Mouse (Mus musculus) kidney, embryonic 16.5 days (tissue): ENCODE measurements at regions not wholly inside any gene's neighbourhood (a gene's known extent, or its start where the extent isn't known, plus 50 kb on each side); places are given as distances from the start of the nearest gene placed in this dataset.

ENCODE experiments used
- ATAC-seq: fragments of 200-750 bp; cut with Nextera tagmentation; 2 replicates; pipeline ENCODE4 v1.8.0; 2017; ENCODE audit warnings: moderate TSS enrichment; ENCODE audit not compliant: low FRiP score, low TSS enrichment
- H3K27ac ChIP-seq: fragments of 300-500 bp; sonication (generic); 2 replicates; pipeline ENCODE4 v1.5.1; 2014; ENCODE audit warnings: low read length
- H3K27me3 ChIP-seq: fragments of 300-500 bp; sonication (generic); 2 replicates; pipeline ENCODE4 v1.6.1; 2014; ENCODE audit warnings: low read length, control low read depth, mixed read lengths; ENCODE audit not compliant: insufficient read depth
- H3K36me3 ChIP-seq: fragments of 300-500 bp; sonication (generic); 2 replicates; pipeline ENCODE4 v1.6.1; 2014; ENCODE audit warnings: low read length, control low read depth, mixed read lengths; ENCODE audit not compliant: insufficient read depth
- H3K4me1 ChIP-seq: fragments of 300-500 bp; sonication (generic); 2 replicates; pipeline ENCODE4 v1.6.1; 2014; ENCODE audit warnings: low read length, control low read depth, mixed read lengths; ENCODE audit not compliant: insufficient read depth
- H3K4me2 ChIP-seq: fragments of 300-500 bp; sonication (generic); replicated peaks from 2 replicates; pipeline ENCODE4 v1.6.1; 2014; ENCODE audit warnings: low read depth, low read length
- H3K4me3 ChIP-seq: fragments of 300-500 bp; sonication (generic); 2 replicates; pipeline ENCODE4 v1.5.1; 2014; ENCODE audit warnings: mild to moderate bottlenecking, low read length
- H3K9ac ChIP-seq: fragments of 300-500 bp; sonication (generic); replicated peaks from 2 replicates; pipeline ENCODE4 v1.6.1; 2014; ENCODE audit warnings: low read length
- H3K9me3 ChIP-seq: fragments of 300-500 bp; sonication (generic); 2 replicates; pipeline ENCODE4 v1.6.1; 2016; ENCODE audit warnings: low read length, control low read depth
- WGBS: fragments of 180-500 bp; shearing (Covaris S2); extraction: QIAGEN DNeasy Blood & Tissue Kit; methylation state at CpG from one replicate; pipeline ENCODE4 v1.1.7; 2014; 5-methylcytosine and 5-hydroxymethylcytosine counted together

DNA sequence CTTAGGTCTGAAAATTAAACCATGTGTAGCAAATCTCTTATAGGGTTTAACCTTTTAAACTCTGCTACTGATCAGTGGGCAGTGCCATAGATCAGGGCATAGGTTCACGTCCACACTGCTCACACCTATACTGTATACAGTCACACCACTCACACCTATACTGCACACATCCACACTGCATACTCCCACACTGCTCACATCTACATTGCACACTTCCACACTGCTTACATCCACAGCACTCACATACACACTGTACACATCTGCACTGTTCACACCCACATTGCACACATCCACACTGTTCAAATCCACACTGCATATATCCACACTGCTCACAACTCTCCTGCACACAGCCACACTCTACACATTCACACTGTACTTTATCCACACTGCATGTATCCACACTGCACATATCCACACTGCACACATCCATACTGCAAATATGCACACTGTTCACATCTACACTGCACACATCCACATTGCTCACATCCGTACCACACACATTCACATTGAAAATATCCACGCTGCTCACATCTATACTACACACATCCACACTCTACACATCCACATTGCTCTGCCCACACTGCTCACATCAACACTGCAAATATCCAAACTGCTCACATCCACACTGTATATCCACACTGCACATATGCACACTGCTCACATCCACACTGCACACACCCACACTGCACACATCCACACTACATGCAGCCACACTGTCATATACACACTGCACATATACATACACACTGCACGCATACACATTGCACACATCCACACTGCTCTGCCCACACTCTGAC lies 209.7 kb upstream of the Arpp21 start:
- Histone ChIP-seq H3K4me1 (no peaks in the 10 kb centered on the region), H3K9me3 (no peaks in the 10 kb centered on the region), H3K4me2 (no peak overlapping the region), H3K36me3 (no peaks in the 10 kb centered on the region), H3K4me3 (no peak overlapping the region), H3K9ac (no peak overlapping the region), H3K27me3 (no peaks in the 10 kb centered on the region), H3K27ac (no peak overlapping the region)
- peak; percentile 35; the same call in 1 of the 2 replicates for ATAC-seq
- 88% methylated on average over 4 of the region's 4 CpGs for WGBS

DNA sequence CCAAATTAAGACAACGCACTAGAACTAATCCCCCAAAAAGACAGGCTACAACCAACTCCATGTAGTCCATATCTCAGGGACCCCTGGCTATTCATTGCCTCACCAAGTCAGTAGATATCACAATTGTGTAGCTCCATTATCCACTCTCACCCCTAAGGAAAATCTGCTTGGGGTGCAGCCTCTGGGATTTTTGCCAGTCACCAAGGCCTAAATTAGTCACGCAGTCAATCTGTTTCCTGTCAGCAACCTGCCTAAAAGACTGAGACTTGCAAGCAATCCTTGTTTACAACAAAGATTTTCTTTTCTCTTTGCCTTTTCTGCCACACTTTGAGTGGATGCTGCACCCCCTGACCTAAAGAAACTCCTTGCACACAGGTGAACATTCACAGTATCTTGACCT lies 208.5 kb upstream of the Arpp21 start:
- H3K9ac ChIP-seq: no peak overlapping the region
- H3K27ac ChIP-seq: no peak overlapping the region
- no peak overlapping the region for H3K4me2 ChIP-seq
- no peaks in the 10 kb centered on the region for H3K4me1 ChIP-seq
- no peak overlapping the region for H3K4me3 ChIP-seq
- no peaks in the 10 kb centered on the region for H3K36me3 ChIP-seq
- H3K27me3 ChIP-seq: no peaks in the 10 kb centered on the region
- ATAC-seq: no peak
- WGBS: 76% methylated on average over 2 of the region's 2 CpGs
- H3K9me3 ChIP-seq: no peaks in the 10 kb centered on the region

DNA sequence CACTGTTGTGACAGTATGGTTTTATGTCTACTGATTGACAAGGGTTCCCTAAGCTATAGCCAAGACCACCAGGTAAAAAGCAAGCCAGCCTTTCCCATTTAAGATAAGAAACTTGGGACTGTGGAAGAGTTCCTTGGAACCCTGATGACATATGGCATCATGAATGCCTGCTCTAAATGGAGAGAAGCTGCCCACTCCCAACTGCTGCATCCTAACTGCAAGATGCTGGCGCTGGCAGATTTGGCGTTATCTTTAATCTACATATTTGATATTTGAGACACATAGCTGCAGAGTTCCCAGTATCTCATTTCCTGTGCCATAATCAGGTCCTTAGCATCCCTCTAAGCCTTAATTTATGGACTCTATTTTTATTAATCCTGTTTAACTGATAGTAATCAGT lies 200.4 kb upstream of the Arpp21 start:
- H3K27me3 ChIP-seq: no peaks in the 10 kb centered on the region
- H3K9me3 ChIP-seq: no peaks in the 10 kb centered on the region
- WGBS: 76% methylated on average over 2 of the region's 2 CpGs
- H3K27ac ChIP-seq: no peak overlapping the region
- H3K36me3 ChIP-seq: no peaks in the 10 kb centered on the region
- no peak overlapping the region for H3K4me2 ChIP-seq
- H3K4me3 ChIP-seq: no peak overlapping the region
- H3K4me1 ChIP-seq: no peaks in the 10 kb centered on the region
- no peak for ATAC-seq
- no peak overlapping the region for H3K9ac ChIP-seq

GRCm38 (mm10) chr9:112431920-112432437 lies 196.2 kb upstream of the Arpp21 start:
- WGBS: 79% methylated on average over 4 of the region's 4 CpGs
- ATAC-seq: no peak
- no peak overlapping the region for H3K27ac ChIP-seq
- H3K4me3 ChIP-seq: no peak overlapping the region
- H3K9me3 ChIP-seq: no peaks in the 10 kb centered on the region
- no peak overlapping the region for H3K9ac ChIP-seq
- H3K4me1 ChIP-seq: no peaks in the 10 kb centered on the region
- H3K4me2 ChIP-seq: no peak overlapping the region
- no peaks in the 10 kb centered on the region for H3K36me3 ChIP-seq
- H3K27me3 ChIP-seq: no peaks in the 10 kb centered on the region

DNA sequence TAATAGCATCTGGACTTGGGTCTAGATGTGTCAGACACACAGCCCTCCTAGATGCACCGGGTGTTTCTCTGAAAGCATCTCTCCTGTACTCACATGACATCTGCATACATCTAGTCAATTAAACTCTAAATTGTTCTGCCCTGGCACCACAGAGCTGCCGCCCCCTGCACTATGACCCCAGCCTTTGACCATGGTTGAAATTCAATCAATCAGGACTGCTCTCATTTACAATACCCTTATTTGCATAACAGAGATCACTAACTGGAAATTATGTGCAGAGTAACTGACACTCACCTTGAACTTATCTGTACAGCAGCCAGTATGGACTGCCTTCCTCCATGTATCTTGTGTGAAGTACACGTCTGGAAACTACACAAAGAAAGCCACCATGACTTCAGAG lies 193.5 kb upstream of the Arpp21 start:
- H3K4me2 ChIP-seq: no peak overlapping the region
- H3K36me3 ChIP-seq: no peaks in the 10 kb centered on the region
- no peak for ATAC-seq
- H3K4me3 ChIP-seq: no peak overlapping the region
- no peak overlapping the region for H3K27ac ChIP-seq
- WGBS: 52% methylated on average over 3 of the region's 3 CpGs
- no peaks in the 10 kb centered on the region for H3K9me3 ChIP-seq
- no peaks in the 10 kb centered on the region for H3K27me3 ChIP-seq
- H3K4me1 ChIP-seq: no peaks in the 10 kb centered on the region
- no peak overlapping the region for H3K9ac ChIP-seq

DNA sequence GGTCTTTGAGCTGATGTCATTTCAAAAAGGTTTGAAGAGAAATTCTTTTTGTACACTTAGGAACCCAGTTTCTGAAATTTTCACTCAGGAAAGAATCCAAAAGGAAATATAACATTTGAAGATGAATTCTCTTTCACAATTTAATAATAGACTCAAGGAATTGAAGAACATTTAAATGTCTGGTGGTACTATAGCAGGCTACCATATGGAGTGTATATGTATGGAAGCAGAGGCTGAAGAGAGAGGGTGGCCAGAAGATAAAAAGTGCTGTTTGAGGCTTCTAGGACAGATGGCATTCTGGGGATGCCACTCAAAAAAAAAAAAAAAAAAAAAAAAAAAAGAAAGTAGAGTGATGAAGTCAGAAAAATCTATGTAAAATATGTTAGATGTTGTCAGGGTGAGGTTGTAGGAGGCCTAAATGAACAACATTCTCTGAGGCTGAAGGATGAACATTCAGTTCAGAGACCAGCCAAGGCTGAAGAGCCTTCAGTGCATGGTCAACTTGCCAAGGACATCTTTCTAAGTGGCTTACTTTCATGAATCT lies 170.1 kb upstream of the Arpp21 start:
- H3K9me3 ChIP-seq: no peaks in the 10 kb centered on the region
- no peaks in the 10 kb centered on the region for H3K36me3 ChIP-seq
- no peak overlapping the region for H3K4me3 ChIP-seq
- H3K4me1 ChIP-seq: no peaks in the 10 kb centered on the region
- ATAC-seq: no peak
- no peak overlapping the region for H3K9ac ChIP-seq
- no peaks in the 10 kb centered on the region for H3K27me3 ChIP-seq
- no peak overlapping the region for H3K4me2 ChIP-seq
- H3K27ac ChIP-seq: no peak overlapping the region

GRCm38 (mm10) chr9:112370746-112371145 lies 135.0 kb upstream of the Arpp21 start:
- no peak for ATAC-seq
- Histone ChIP-seq H3K4me2 (no peak overlapping the region), H3K9ac (no peak overlapping the region), H3K4me1 (no peaks in the 10 kb centered on the region), H3K9me3 (no peaks in the 10 kb centered on the region), H3K27ac (no peak overlapping the region), H3K36me3 (no peaks in the 10 kb centered on the region), H3K27me3 (no peaks in the 10 kb centered on the region), H3K4me3 (no peak overlapping the region)
- WGBS: 77% methylated on average over 1 of the region's 1 CpGs

GRCm38 (mm10) chr9:112367291-112367690 lies 131.6 kb upstream of the Arpp21 start:
- H3K27me3 ChIP-seq: no peaks in the 10 kb centered on the region
- no peak overlapping the region for H3K9ac ChIP-seq
- no peak overlapping the region for H3K27ac ChIP-seq
- ATAC-seq: no peak
- H3K4me3 ChIP-seq: no peak overlapping the region
- H3K4me1 ChIP-seq: no peaks in the 10 kb centered on the region
- no peak overlapping the region for H3K4me2 ChIP-seq
- H3K9me3 ChIP-seq: no peaks in the 10 kb centered on the region
- no peaks in the 10 kb centered on the region for H3K36me3 ChIP-seq

DNA sequence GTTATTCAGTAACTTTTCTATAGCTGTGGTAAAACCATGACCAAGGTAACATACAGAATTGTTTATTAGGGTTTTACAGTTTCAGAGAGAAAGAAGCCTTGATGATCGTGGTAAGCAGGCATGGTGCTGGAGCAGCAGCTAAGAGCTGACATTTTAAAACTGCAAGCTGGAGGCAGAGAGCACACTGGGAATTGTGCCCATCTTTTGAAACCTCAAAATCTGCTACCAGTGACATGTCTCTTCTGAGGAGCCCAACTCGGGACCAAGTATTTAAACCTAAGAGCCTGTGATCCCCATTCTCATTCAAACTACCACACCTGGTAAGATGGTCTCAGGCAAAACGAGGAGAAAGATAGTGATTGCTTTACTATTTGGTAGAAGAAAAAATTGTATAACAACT lies 125.6 kb upstream of the Arpp21 start:
- no peaks in the 10 kb centered on the region for H3K4me1 ChIP-seq
- H3K36me3 ChIP-seq: no peaks in the 10 kb centered on the region
- H3K9ac ChIP-seq: no peak overlapping the region
- H3K4me2 ChIP-seq: no peak overlapping the region
- no peak for ATAC-seq
- H3K9me3 ChIP-seq: no peaks in the 10 kb centered on the region
- WGBS: 85% methylated on average over 3 of the region's 3 CpGs
- H3K27me3 ChIP-seq: no peaks in the 10 kb centered on the region
- H3K4me3 ChIP-seq: no peak overlapping the region
- H3K27ac ChIP-seq: no peak overlapping the region

DNA sequence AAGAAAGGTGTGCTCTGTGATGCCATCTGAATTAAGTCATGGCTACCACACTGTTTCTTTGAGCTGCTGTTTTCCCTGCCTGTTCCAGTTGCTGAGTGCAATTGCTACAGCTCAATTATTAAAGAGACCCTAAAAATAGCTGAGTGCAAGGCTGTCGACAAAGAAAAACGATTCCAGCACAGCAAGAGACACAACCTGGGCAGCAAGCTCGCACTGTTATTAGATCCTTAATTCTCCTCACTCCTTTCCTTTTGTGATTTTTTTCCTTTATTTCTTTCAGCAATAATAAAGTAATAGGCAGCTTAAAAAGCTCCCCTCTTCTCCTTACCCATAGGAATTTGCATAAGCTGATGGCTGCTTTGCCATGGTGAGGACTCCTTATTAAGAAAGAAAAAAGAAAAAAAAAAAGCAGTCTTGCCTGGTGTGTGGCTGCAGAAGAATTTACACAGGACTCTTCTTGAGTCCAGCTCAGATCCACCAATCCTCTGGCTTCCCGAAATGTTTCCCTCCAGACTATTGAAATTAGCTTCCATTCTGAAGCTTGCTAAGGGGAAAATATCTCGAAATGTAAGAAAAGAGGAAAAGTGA lies 123.1 kb upstream of the Arpp21 start:
- H3K4me3 ChIP-seq: no peak overlapping the region
- no peaks in the 10 kb centered on the region for H3K27me3 ChIP-seq
- H3K9me3 ChIP-seq: no peaks in the 10 kb centered on the region
- no peak overlapping the region for H3K27ac ChIP-seq
- ATAC-seq: no peak
- no peaks in the 10 kb centered on the region for H3K4me1 ChIP-seq
- no peaks in the 10 kb centered on the region for H3K36me3 ChIP-seq
- 47% methylated on average over 5 of the region's 5 CpGs for whole genome bisulfite sequencing
- H3K9ac ChIP-seq: no peak overlapping the region
- no peak overlapping the region for H3K4me2 ChIP-seq
